Mouse (Mus musculus) urinary bladder, adult 18-20 months (tissue): ENCODE data around the gene Tnfrsf8.

Experiments used
- DNase-seq, 2 experiments: peaks; one replicate each; pipeline ENCODE4 v3.0.0; 2022; ENCODE audit warnings: low spot score in 2 of 2, mixed read lengths in 2 of 2

The Tnfrsf8 gene

DNA sequence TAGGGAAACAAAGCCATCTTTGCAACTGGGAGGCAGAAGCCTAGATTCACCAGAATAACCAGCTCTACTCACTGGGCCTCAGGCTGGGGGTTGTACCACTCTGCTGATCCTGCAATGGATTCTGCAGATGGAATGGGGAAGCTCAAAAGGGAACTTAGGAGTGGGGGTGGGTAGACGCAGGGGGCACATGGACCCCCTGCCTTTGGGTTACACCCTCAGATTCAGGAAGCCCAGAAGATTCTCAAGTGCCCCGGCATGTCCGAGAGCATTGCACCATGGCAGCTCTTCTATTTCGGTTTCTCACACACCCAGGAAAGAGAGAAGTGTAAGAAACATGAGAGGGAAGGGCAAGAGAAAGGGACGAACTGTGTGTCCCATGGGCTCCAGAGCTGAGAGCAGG lies 44.8 kb downstream of the Tnfrsf8 start:
- no peak for DNase-seq

- DNase-seq = no peak
Observed at GRCm38 (mm10) chr4:145267631-145268110, 47.3 kb downstream of the Tnfrsf8 start.

GRCm38 (mm10) chr4:145266505-145266904 lies 48.5 kb downstream of the Tnfrsf8 start:
- DNase-seq = no peak

- DNase-seq = no peak
Observed at GRCm38 (mm10) chr4:145264761-145265160, 50.2 kb downstream of the Tnfrsf8 start.

DNA sequence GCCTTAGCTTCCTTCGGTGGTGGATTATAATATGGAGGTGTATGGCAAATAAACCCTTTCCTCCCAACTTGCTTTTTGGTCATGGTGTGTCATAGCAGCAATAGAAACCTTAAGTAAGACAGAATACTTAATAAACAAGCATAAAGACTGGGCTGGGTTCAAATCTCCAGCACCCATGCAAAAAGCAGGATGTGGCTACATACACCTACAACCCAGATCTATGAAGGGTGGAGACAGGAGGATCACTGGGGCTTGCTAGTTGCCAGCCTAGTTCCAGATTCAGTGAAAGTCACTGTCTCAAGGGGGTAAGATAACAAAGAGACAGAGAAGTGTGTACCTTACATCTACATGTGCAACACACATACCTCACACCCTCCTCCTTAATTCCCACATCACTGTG lies 51.4 kb downstream of the Tnfrsf8 start:
- no peak for DNase-seq

DNA sequence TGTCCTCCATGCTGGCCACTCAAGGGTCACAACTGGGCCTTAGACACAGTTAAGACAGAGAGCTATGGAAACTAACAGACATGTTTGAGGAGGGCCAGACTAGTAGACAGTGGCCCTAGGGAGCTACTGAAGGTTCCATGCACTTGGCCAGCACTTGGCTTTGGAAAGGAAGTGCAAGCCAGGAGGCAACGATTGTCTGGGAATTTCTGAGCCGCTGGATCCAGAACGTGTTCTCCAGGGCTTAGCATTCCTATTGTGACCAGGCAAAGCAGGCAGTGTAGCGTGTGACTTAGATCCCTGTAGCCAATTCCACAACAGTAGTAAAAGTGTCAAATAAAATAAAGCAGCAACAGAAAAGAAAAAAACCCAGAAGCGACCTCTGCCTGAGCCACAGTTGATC lies 54.2 kb downstream of the Tnfrsf8 start:
- DNase-seq = no peak

GRCm38 (mm10) chr4:145257751-145258434 lies 57.1 kb downstream of the Tnfrsf8 start:
- DNase-seq = no peak

DNA sequence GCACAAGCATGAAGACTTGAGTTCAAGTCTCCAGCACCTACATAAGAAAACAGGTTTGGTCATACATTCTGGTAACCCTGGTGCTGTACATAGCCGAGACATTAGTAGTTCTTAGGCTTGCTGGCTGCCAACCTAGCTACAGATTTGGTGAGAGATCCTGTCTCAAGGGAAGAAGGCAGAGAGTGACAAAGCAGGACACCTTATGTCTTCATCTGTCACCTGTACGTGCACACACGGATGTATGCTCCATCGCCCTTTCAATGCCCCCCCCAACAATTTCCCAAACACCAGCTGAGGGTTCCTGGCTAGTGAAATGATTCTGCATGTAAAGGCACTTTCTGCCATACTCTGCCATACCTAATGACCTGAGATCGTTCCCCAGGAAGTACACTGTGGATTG lies 58.8 kb downstream of the Tnfrsf8 start:
- DNase-seq = no peak

- DNase-seq = peak in 1 of 2 experiments; percentile 41
Observed at GRCm38 (mm10) chr4:145254418-145254817, 60.5 kb downstream of the Tnfrsf8 start.

GRCm38 (mm10) chr4:145252611-145253010 lies 62.4 kb downstream of the Tnfrsf8 start:
- no peak for DNase-seq

DNA sequence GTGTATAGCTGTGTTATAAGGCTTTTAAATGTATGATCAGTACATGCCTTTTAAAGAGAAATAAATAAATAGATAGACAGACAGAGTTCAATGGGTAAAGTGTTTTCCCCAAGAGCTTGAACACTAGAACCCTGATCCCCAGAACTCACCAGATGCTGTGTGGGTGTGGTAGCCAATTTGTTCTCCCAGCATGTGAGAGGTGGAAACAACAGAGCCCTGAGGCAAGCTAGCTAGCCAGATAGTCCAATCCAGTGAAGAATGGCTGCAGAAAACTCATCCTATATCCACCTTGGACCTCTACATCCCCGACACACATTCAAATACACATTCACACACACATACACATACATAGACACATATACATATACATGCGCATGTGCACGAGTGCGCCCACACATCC lies 63.4 kb downstream of the Tnfrsf8 start:
- DNase-seq = no peak

DNA sequence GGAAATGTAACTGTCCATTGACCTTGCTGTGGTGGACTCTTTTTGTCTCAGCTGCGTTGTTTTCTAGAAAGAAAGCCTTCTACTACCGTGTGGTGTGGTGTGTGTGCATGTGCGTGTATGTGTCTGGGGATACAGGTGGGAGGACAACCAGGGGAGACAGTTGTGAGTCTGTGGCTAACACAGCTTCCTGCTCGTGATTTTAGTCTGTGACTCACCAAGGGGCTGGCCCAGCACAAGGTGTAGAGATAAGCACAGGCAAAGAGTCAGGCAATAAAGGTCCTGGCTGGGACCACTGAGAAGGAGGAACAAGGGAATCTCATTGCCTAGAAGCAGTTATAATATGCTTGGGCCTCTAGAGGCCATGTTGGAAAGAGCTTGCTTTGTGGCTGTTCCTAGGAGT lies 65.0 kb downstream of the Tnfrsf8 start:
- DNase-seq = no peak

DNA sequence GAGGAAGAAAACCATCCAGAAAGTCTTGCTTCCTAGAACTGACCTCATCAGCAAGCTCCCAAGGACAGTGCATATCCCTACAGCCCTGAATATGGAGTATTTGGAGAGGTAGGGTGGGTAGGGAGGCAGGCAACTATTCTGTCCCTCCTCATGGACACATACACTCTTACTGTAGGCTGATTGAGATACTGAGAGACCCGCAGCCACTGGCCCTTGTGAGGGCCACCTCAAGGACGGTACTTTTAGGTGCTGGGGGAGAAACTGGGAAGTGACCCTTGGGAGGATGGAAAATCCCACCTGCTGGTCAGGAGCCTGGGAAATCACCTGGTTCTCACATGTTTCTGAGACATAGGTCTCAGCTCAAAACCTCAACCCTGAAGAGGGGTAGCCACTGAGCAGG lies 67.4 kb downstream of the Tnfrsf8 start:
- no peak for DNase-seq

GRCm38 (mm10) chr4:145246173-145247011 lies 68.6 kb downstream of the Tnfrsf8 start, which contains the start of gene Tnfrsf1b:
TSS of gene Tnfrsf1b (minus strand) at chr4:145246870.
- peak; percentile 45 to 50 for DNase-seq

- DNase-seq = no peak
Observed at GRCm38 (mm10) chr4:145245581-145245980, 69.4 kb downstream of the Tnfrsf8 start.

- DNase-seq = no peak
Observed at GRCm38 (mm10) chr4:145244676-145245075, 70.3 kb downstream of the Tnfrsf8 start.

GRCm38 (mm10) chr4:145242719-145243350 lies 72.1 kb downstream of the Tnfrsf8 start:
- DNase-seq = no peak

GRCm38 (mm10) chr4:145240723-145241231 lies 74.2 kb downstream of the Tnfrsf8 start:
- DNase-seq = no peak

DNA sequence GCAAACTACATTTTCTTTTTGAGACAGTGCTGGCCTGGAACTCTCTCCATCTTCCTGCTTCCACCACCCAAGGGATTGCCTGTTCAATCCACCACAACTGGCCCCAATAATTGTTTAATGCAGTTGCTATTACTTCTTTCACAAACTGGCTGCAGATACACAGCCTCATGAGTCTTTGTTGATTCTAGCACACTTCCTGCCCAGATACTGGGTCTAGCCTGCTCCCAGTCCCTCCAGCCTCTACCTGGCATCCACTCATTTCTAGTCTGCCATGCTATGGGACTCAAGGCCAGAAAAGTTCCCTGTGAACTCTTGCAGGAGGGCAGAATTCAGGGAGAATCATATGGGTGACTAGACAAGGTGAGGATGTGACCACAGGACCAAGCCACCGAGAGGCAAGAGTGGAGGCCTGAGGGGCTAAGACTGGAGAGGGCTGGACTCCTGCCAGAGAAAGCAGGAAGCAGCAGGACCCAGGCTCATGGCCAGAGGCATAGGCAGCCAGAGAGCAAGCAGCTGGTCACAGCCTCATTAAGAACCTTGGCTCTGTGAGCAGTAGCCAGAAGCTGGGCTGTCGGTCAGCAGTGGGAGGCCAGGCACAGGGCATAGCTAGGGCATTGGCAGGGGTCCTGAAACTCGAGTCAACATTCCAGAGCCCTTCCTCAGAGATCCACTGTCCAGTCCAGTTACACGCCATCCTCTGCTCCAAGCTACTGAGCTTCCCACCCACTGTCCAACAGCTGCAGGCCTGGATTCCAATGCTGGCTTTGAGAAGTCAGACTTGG lies 75.7 kb downstream of the Tnfrsf8 start:
- peak in 1 of 2 experiments; percentile 50 for DNase-seq

DNA sequence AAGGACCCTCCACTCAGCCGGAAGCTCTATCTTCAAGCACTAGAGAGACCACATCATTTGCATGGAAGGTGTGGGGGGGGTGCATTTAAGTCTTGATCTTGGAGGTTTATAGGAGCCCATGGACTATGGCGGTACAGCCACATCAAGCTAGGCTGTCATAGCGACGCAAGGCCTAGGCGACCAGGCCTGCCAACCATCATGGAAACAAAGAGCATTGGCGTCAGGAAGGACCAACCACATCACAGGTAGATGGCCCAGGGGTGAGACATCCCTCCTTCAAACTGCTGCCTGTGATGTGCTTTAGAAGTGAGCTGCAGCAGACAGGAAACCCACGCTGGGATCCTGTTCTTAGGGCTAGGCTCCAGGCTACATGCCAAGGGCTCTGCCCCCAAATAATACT lies 78.9 kb downstream of the Tnfrsf8 start:
- no peak for DNase-seq

DNA sequence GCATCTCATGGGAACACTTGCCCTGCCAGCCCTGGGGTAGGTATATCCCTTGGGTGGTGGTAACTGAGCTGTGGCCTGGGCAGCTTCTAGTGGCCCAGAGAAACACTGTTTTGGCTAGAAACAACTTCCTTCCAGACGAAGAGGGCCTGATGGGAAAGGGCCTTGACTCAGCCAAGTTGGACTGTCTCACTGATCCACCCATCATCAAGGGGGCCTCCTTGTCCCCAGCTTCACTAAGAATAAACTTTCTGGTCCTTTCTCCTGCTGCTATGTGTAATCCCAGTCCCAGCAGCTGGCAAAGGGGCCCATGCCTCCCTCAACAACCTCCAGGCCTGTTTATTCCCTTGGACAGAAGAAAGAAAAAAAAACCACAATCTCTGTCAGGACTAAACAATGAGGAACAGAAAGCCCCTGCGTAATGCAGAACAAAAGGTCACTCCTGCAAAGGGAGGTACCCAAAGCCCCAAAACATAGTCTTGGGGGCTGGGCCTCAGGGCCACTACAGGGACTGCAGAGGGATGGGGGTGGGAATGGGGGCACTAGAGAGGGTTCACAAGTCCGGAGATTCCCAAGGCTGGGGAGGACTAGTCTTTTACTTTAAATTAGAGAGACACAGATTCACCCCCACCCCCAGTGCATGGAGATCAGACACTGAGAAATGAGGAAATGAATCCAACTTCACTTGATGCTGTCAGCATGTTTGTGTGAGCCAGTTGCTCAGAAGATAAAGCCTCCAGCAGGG lies 81.3 kb downstream of the Tnfrsf8 start:
- DNase-seq = peak in 1 of 2 experiments; percentile 43
